Mouse (Mus musculus) frontal cortex, adult 2 months (tissue): ENCODE measurements around the gene Enoph1. TPM values are rescaled to one million over a fixed set of nuclear protein-coding genes. Genes with fewer than 3 reads are reported as not detected.

Experiments used
- polyA plus RNA-seq: library from polyadenylated mRNA; depleted of rRNA; stranded (reverse); fragments of >200 nt; gene quantifications from 2 replicates; pipeline ENCODE4 v1.2.3, GENCODE M21; 2012; rRNA removed

Enoph1 gene
- polyA plus RNA-seq, 1 experiment = 83.9 TPM

Other genes with a start within 250 kb of the Enoph1 start
- gene Vamp9, start 133.7 kb upstream of the Enoph1 start, polyA plus RNA-seq = 0.86 and 1.1 TPM in 2 replicates
- gene Hnrnpd, start 61.0 kb upstream of the Enoph1 start, polyA plus RNA-seq = 149 and 161 TPM in 2 replicates
- 1.7 and 2.8 TPM in 2 replicates for gene 4930524J08Rik, start 60.9 kb upstream of the Enoph1 start, polyA plus RNA-seq
- 302 and 335 TPM in 2 replicates for gene Hnrnpdl, start 321 bp upstream of the Enoph1 start, polyA plus RNA-seq
- gene Tmem150c, start 119.8 kb downstream of the Enoph1 start, polyA plus RNA-seq = 23.2 and 27.6 TPM in 2 replicates